Mouse (Mus musculus): ENCODE results near the gene Pcca. TPM values are rescaled to one million over a fixed set of nuclear protein-coding genes. Genes with fewer than 3 reads are reported as not detected.

The Pcca gene
- total and polyA plus RNA-seq, 2 experiments from 2014 or later, result 13.4 to 39.1 TPM

GRCm38 (mm10) chr14:122586942-122587341 is 52.8 kb downstream of the Pcca start:
- no peak overlapping the region for H3K4me3 ChIP-seq (ENCODE audit: low read length)
- H3K9ac ChIP-seq (replicated peaks; ENCODE audit: low read length), result no peak overlapping the region
- no peak for DNase-seq (ENCODE audit: low spot score)
- WGBS, result 92% methylated on average over 4 of the region's 4 CpGs
- no peaks in the 10 kb centered on the region for H3K36me3 ChIP-seq (ENCODE audit: insufficient read depth, low read length)
- no peaks in the 10 kb centered on the region for H3K4me1 ChIP-seq (ENCODE audit: insufficient read depth, low read length)
- H3K4me2 ChIP-seq (ENCODE audit: low read depth, low read length), result no peak overlapping the region
- H3K27me3 ChIP-seq (ENCODE audit: insufficient read depth, low read length), result no peaks in the 10 kb centered on the region
- no peak for ATAC-seq
- no peak overlapping the region for H3K27ac ChIP-seq
- H3K9me3 ChIP-seq (ENCODE audit: low read length), result no peaks in the 10 kb centered on the region
- TF ChIP-seq CTCF (IDR thresholded peaks at IDR 0.05; ENCODE audit: low read depth), result no peak

GRCm38 (mm10) chr14:122597534-122597933 is 63.4 kb downstream of the Pcca start:
- Histone ChIP-seq H3K9ac (replicated peaks; ENCODE audit: low read length) (no peak overlapping the region), H3K27ac (no peak overlapping the region), H3K4me2 (ENCODE audit: low read depth, low read length) (no peak overlapping the region), H3K27me3 (ENCODE audit: insufficient read depth, low read length) (no peaks in the 10 kb centered on the region), H3K4me1 (ENCODE audit: insufficient read depth, low read length) (no peaks in the 10 kb centered on the region), H3K36me3 (ENCODE audit: insufficient read depth, low read length) (no peaks in the 10 kb centered on the region), H3K4me3 (ENCODE audit: low read length) (no peak overlapping the region), H3K9me3 (ENCODE audit: low read length) (no peaks in the 10 kb centered on the region)
- DNase-seq (ENCODE audit: low spot score) (no peak), ATAC-seq (no peak)
- WGBS, result 90% methylated on average over 5 of the region's 5 CpGs
- TF ChIP-seq CTCF (IDR thresholded peaks at IDR 0.05; ENCODE audit: low read depth), result no peak

- no peaks in the 10 kb centered on the region for H3K36me3 ChIP-seq (ENCODE audit: insufficient read depth, low read length)
- no peak for TF ChIP-seq CTCF (IDR thresholded peaks at IDR 0.05; ENCODE audit: low read depth)
- H3K4me3 ChIP-seq (ENCODE audit: low read length), result no peak overlapping the region
- H3K9me3 ChIP-seq (ENCODE audit: low read length), result no peaks in the 10 kb centered on the region
- H3K27ac ChIP-seq, result no peak overlapping the region
- no peak overlapping the region for H3K9ac ChIP-seq (replicated peaks; ENCODE audit: low read length)
- no peak for ATAC-seq
- no peak for DNase-seq (ENCODE audit: low spot score)
- no peak overlapping the region for H3K4me2 ChIP-seq (ENCODE audit: low read depth, low read length)
- no peaks in the 10 kb centered on the region for H3K4me1 ChIP-seq (ENCODE audit: insufficient read depth, low read length)
- H3K27me3 ChIP-seq (ENCODE audit: insufficient read depth, low read length), result no peaks in the 10 kb centered on the region
- WGBS, result 87% methylated on average over 2 of the region's 2 CpGs
Observed at GRCm38 (mm10) chr14:122598802-122599201, 64.7 kb downstream of the Pcca start.

GRCm38 (mm10) chr14:122599839-122600238 is 65.7 kb downstream of the Pcca start:
- no peak overlapping the region for H3K27ac ChIP-seq
- no peak overlapping the region for H3K4me3 ChIP-seq (ENCODE audit: low read length)
- no peak overlapping the region for H3K4me2 ChIP-seq (ENCODE audit: low read depth, low read length)
- H3K4me1 ChIP-seq (ENCODE audit: insufficient read depth, low read length), result no peaks in the 10 kb centered on the region
- ATAC-seq (no peak), DNase-seq (ENCODE audit: low spot score) (no peak)
- H3K27me3 ChIP-seq (ENCODE audit: insufficient read depth, low read length), result no peaks in the 10 kb centered on the region
- H3K36me3 ChIP-seq (ENCODE audit: insufficient read depth, low read length), result no peaks in the 10 kb centered on the region
- no peak overlapping the region for H3K9ac ChIP-seq (replicated peaks; ENCODE audit: low read length)
- H3K9me3 ChIP-seq (ENCODE audit: low read length), result no peaks in the 10 kb centered on the region
- WGBS, result 59% methylated on average over 9 of the region's 9 CpGs
- no peak for TF ChIP-seq CTCF (IDR thresholded peaks at IDR 0.05; ENCODE audit: low read depth)

GRCm38 (mm10) chr14:122602701-122603100 is 68.6 kb downstream of the Pcca start:
- no peaks in the 10 kb centered on the region for H3K9me3 ChIP-seq (ENCODE audit: low read length)
- no peak for DNase-seq (ENCODE audit: low spot score)
- no peak overlapping the region for H3K9ac ChIP-seq (replicated peaks; ENCODE audit: low read length)
- no peak overlapping the region for H3K27ac ChIP-seq
- H3K4me2 ChIP-seq (ENCODE audit: low read depth, low read length), result no peak overlapping the region
- H3K36me3 ChIP-seq (ENCODE audit: insufficient read depth, low read length), result no peaks in the 10 kb centered on the region
- no peak for ATAC-seq
- H3K27me3 ChIP-seq (ENCODE audit: insufficient read depth, low read length), result no peaks in the 10 kb centered on the region
- TF ChIP-seq CTCF (IDR thresholded peaks at IDR 0.05; ENCODE audit: low read depth), result no peak
- H3K4me1 ChIP-seq (ENCODE audit: insufficient read depth, low read length), result no peaks in the 10 kb centered on the region
- H3K4me3 ChIP-seq (ENCODE audit: low read length), result no peak overlapping the region
- WGBS, result 82% methylated on average over 2 of the region's 2 CpGs

- DNase-seq (ENCODE audit: low spot score) (no peak), ATAC-seq (no peak)
Observed at GRCm38 (mm10) chr14:122606499-122606898, 72.4 kb downstream of the Pcca start.

GRCm38 (mm10) chr14:122607456-122607855 is 73.3 kb downstream of the Pcca start:
- no peaks in the 10 kb centered on the region for H3K36me3 ChIP-seq (ENCODE audit: insufficient read depth, low read length)
- H3K4me1 ChIP-seq (ENCODE audit: insufficient read depth, low read length), result no peaks in the 10 kb centered on the region
- no peaks in the 10 kb centered on the region for H3K9me3 ChIP-seq (ENCODE audit: low read length)
- no peak overlapping the region for H3K9ac ChIP-seq (replicated peaks; ENCODE audit: low read length)
- no peaks in the 10 kb centered on the region for H3K27me3 ChIP-seq (ENCODE audit: insufficient read depth, low read length)
- DNase-seq (ENCODE audit: low spot score) (no peak), ATAC-seq (no peak)
- 67% methylated on average over 4 of the region's 4 CpGs for WGBS
- no peak for TF ChIP-seq CTCF (IDR thresholded peaks at IDR 0.05; ENCODE audit: low read depth)
- H3K27ac ChIP-seq, result no peak overlapping the region
- H3K4me3 ChIP-seq (ENCODE audit: low read length), result no peak overlapping the region
- H3K4me2 ChIP-seq (ENCODE audit: low read depth, low read length), result no peak overlapping the region

More at GRCm38 (mm10) chr14:122606499-122606898, 72.4 kb downstream of the Pcca start:
- no peak overlapping the region for H3K9ac ChIP-seq (replicated peaks; ENCODE audit: low read length)
- H3K36me3 ChIP-seq (ENCODE audit: insufficient read depth, low read length), result no peaks in the 10 kb centered on the region
- no peak overlapping the region for H3K4me2 ChIP-seq (ENCODE audit: low read depth, low read length)
- 34% methylated on average over 1 of the region's 1 CpGs for WGBS
- H3K27ac ChIP-seq, result no peak overlapping the region
- no peak for TF ChIP-seq CTCF (IDR thresholded peaks at IDR 0.05; ENCODE audit: low read depth)
- H3K4me1 ChIP-seq (ENCODE audit: insufficient read depth, low read length), result no peaks in the 10 kb centered on the region
- no peaks in the 10 kb centered on the region for H3K9me3 ChIP-seq (ENCODE audit: low read length)
- H3K4me3 ChIP-seq (ENCODE audit: low read length), result no peak overlapping the region
- no peaks in the 10 kb centered on the region for H3K27me3 ChIP-seq (ENCODE audit: insufficient read depth, low read length)
